Mouse (Mus musculus) macrophage (primary cell): ENCODE measurements around the gene Fcgr4. TPM values are rescaled to one million over a fixed set of nuclear protein-coding genes. Genes with fewer than 3 reads are reported as not detected.
A peak's percentile ranks its signal among the peaks of the same experiment; 100 is the strongest.
"Not testable (repeated sequence)": the region's sequence is repeated elsewhere in the genome, so short reads cannot be mapped to it uniquely, and the experiment has no call there.

Source experiments
- H3K27ac ChIP-seq: fragments of 350-480 bp; formaldehyde crosslinking; 2 replicates; pipeline ENCODE4 v1.9.0; 2021
- H3K36me3 ChIP-seq: fragments of 350-480 bp; formaldehyde crosslinking; 2 replicates; pipeline ENCODE4 v1.9.0; 2021; ENCODE audit errors: inconsistent target
- H3K4me3 ChIP-seq: fragments of 350-480 bp; formaldehyde crosslinking; 2 replicates; pipeline ENCODE4 v1.9.0; 2021; ENCODE audit errors: inconsistent target
- H3K79me2 ChIP-seq: fragments of 350-480 bp; formaldehyde crosslinking; 2 replicates; pipeline ENCODE4 v1.9.0; 2021; ENCODE audit errors: inconsistent target
- WGBS: methylation state at CpG from one replicate; pipeline ENCODE4 v1.1.7; 2026; ENCODE audit warnings: inconsistent platforms; ENCODE audit not compliant: missing documents; 5-methylcytosine and 5-hydroxymethylcytosine counted together
- polyA plus RNA-seq: library from polyadenylated mRNA; stranded (reverse); fragments of 250-400 nt; gene quantifications from 3 replicates; pipeline ENCODE4 v1.2.4, GENCODE M21; 2018; ENCODE audit warnings: inconsistent platforms
- total RNA-seq, 78 experiments: library from RNA; depleted of rRNA; stranded (reverse); fragments of 250-400 nt; gene quantifications; 1 replicate in 9 of 78; 2 replicates in 24 of 78; 3 replicates in 43 of 78; 4 replicates in 2 of 78; pipeline ENCODE4 v1.2.4; 2018; ENCODE audit warnings: inconsistent platforms in 56 of 78

Fcgr4 gene
- 10 to 100 TPM in 18 of 26 experiments, 1 to 10 TPM in 8; 2.8 to 51.5 (median 15.7) TPM for total RNA-seq (2018; cell fraction: chromatin; rRNA removed)
- 100 to 1,000 TPM; 164 to 540 (median 249) TPM for total RNA-seq (2018; cell fraction: cytosol; rRNA removed)
- total RNA-seq (2018; cell fraction: nucleus; rRNA removed) = 100 to 1,000 TPM in 12 of 26 experiments, 10 to 100 TPM in 14; 45.3 to 292 (median 97.1) TPM
- 192 to 337 TPM (median 269 TPM) in 3 replicates for polyA plus RNA-seq

- WGBS = 43% methylated on average over 2 of the region's 2 CpGs
- Histone ChIP-seq H3K79me2 (peaks cover 42% of the 10 kb centered on the region; the same call in 1 of the 2 replicates), H3K36me3 (peaks cover 33% of the 10 kb centered on the region), H3K27ac (peak within 1 kb of the TSS; percentile 94), H3K4me3 (peak within 1 kb of the TSS; percentile 20)
Measured at GRCm38 (mm10) chr1:171018737-171019136, at the start of gene Fcgr4. Gene Fcgr4, plus strand, starts transcription at chr1:171018920.

GRCm38 (mm10) chr1:170972494-170972893, 46.2 kb upstream of the Fcgr4 start:
- Histone ChIP-seq H3K27ac (no peak overlapping the region), H3K79me2 (peaks cover 70% of the 10 kb centered on the region), H3K4me3 (peak overlapping the region; percentile 56; the same call in 1 of the 2 replicates), H3K36me3 (peaks cover 32% of the 10 kb centered on the region)
- 93% methylated on average over 6 of the region's 6 CpGs for WGBS

- peak overlapping the region; percentile 56; the same call in 1 of the 2 replicates for H3K4me3 ChIP-seq
- peaks cover 32% of the 10 kb centered on the region for H3K36me3 ChIP-seq
Measured at GRCm38 (mm10) chr1:170972936-170973335, 45.8 kb upstream of the Fcgr4 start.

DNA sequence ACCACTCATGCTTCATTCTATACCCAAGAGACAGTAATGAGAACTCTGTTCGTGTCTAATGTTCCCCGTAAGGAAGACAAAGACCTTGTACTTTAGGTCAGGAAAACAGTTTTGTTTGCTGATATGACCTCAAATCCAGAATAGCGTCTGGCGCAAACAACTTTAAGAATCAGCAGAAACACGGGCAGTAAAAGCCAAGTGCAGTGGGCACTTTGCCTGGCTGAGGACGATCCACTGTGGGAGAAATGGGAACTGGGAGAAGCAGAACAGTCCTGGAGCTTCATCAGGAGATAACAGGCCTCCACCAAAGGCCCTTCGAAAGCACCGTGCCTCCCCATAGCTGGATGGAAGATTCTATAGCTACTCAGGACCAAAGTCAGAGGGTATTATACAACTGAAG, 44.5 kb upstream of the Fcgr4 start:
- Histone ChIP-seq H3K79me2 (peaks cover 64% of the 10 kb centered on the region), H3K4me3 (peak overlapping the region; percentile 56), H3K36me3 (peaks cover 19% of the 10 kb centered on the region), H3K27ac (peak overlapping the region; percentile 82)
- 73% methylated on average over 8 of the region's 8 CpGs for WGBS

More at GRCm38 (mm10) chr1:170972936-170973335, 45.8 kb upstream of the Fcgr4 start:
- 23% methylated on average over 4 of the region's 4 CpGs for WGBS
- Histone ChIP-seq H3K27ac (peak overlapping the region; percentile 82; the same call in 1 of the 2 replicates), H3K79me2 (peaks cover 70% of the 10 kb centered on the region)

- Histone ChIP-seq H3K79me2 (peaks cover 58% of the 10 kb centered on the region), H3K27ac (peak overlapping the region; percentile 82), H3K4me3 (peak overlapping the region; percentile 56), H3K36me3 (peaks cover 14% of the 10 kb centered on the region; the same call in 1 of the 2 replicates)
- 90% methylated on average over 2 of the region's 2 CpGs for WGBS
Measured at GRCm38 (mm10) chr1:170974736-170975135, 44.0 kb upstream of the Fcgr4 start.

GRCm38 (mm10) chr1:170975350-170975749, 43.4 kb upstream of the Fcgr4 start:
- 25% methylated on average over 2 of the region's 2 CpGs for WGBS
- peak overlapping the region; percentile 82 for H3K27ac ChIP-seq
- H3K79me2 ChIP-seq = peaks cover 52% of the 10 kb centered on the region
- H3K36me3 ChIP-seq = not testable (repeated sequence)
- H3K4me3 ChIP-seq = peak overlapping the region; percentile 56

GRCm38 (mm10) chr1:170975751-170976161, 43.0 kb upstream of the Fcgr4 start:
- peak overlapping the region; percentile 56 for H3K4me3 ChIP-seq
- WGBS = 0% methylated on average over 7 of the region's 7 CpGs
- peaks cover 9% of the 10 kb centered on the region; the same call in 1 of the 2 replicates for H3K36me3 ChIP-seq
- H3K27ac ChIP-seq = peak overlapping the region; percentile 82
- peaks cover 51% of the 10 kb centered on the region for H3K79me2 ChIP-seq

- peaks cover 4% of the 10 kb centered on the region; the same call in 1 of the 2 replicates for H3K36me3 ChIP-seq
- WGBS = 90% methylated on average over 5 of the region's 5 CpGs
- H3K4me3 ChIP-seq = peak within 1 kb of the TSS; percentile 56
- H3K79me2 ChIP-seq = peaks cover 45% of the 10 kb centered on the region
- H3K27ac ChIP-seq = peak within 1 kb of the TSS; percentile 82
Measured at GRCm38 (mm10) chr1:170976447-170976846, 42.3 kb upstream of the Fcgr4 start, which contains the start of gene Fcgr2b. Gene Fcgr2b, minus strand, starts transcription at chr1:170976547.

DNA sequence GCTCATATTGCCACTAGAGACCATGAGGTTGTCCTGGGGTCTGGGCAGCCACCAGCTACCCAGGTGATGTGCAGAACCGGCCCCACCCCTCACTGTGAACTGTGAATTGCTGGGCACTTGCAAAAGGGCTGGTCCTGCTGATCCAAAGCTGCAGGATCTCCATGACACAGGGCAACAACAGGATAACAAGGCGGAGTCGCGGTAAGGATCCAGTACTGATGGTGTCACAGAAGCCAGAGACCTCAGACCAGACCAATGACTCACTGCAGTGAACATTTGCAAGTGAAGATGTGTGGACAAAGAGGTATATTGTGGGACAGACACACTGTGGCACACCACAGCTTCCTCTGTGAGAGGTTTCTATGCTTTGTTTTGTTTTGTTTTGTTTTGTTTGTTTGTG, 40.1 kb upstream of the Fcgr4 start:
- WGBS = 73% methylated on average over 4 of the region's 4 CpGs
- H3K4me3 ChIP-seq = no peak overlapping the region

DNA sequence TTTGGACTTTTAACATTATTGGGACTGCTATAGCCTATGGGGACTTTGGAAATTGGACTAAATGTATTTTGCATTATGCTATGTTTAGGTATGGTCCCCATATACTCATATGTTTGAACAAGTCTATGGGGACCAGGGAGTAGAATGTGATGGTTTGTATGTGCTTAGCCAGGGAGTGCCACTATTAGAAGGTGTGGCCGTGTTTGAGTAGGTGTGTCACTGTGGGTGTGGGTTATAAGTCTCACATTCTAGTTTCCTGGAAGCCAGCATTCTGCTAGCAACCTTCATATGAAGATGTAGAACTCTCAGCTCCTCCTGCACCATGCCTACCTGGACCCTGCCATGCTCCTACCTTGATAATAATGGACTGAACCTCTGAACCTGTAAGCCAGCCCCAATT, 37.0 kb upstream of the Fcgr4 start:
- 78% methylated on average over 1 of the region's 1 CpGs for WGBS
- not testable (repeated sequence) for H3K4me3 ChIP-seq, H3K36me3 ChIP-seq, H3K27ac ChIP-seq, H3K79me2 ChIP-seq

More for the DNA sequence above, 40.1 kb upstream of the Fcgr4 start:
- Histone ChIP-seq H3K27ac (no peak overlapping the region), H3K79me2 (peaks cover 23% of the 10 kb centered on the region; the same call in 1 of the 2 replicates), H3K36me3 (no peaks in the 10 kb centered on the region)

DNA sequence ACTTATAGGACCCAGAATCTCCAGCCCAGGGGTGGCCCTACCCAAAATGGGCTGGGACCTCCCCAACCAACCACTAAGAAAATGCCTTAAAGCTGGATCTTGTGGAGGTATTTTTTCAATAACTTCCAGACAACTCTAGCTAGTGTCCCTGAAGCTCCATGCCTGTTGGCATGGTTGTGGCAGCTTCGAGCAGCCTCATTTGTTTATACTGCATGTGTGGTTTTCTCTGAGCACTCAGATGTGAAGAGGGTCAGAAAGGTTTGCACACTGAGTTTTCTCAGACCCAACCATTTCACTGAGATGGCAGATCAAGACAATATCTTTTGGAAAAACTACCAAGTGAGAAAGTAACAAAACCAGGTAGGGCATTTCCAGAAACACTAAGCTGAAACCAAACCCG, 36.4 kb upstream of the Fcgr4 start:
- H3K79me2 ChIP-seq = no peaks in the 10 kb centered on the region
- H3K36me3 ChIP-seq = no peaks in the 10 kb centered on the region
- 100% methylated on average over 2 of the region's 2 CpGs for WGBS
- no peak overlapping the region for H3K27ac ChIP-seq
- no peak overlapping the region for H3K4me3 ChIP-seq

GRCm38 (mm10) chr1:170983066-170983465, 35.7 kb upstream of the Fcgr4 start:
- Histone ChIP-seq H3K79me2 (no peaks in the 10 kb centered on the region), H3K4me3 (no peak overlapping the region), H3K36me3 (no peaks in the 10 kb centered on the region), H3K27ac (no peak overlapping the region)
- 57% methylated on average over 4 of the region's 4 CpGs for WGBS

- peak overlapping the region; percentile 50 for H3K27ac ChIP-seq
- H3K36me3 ChIP-seq = no peaks in the 10 kb centered on the region
- H3K4me3 ChIP-seq = no peak overlapping the region
- H3K79me2 ChIP-seq = no peaks in the 10 kb centered on the region
- 30% methylated on average over 3 of the region's 3 CpGs for WGBS
Measured at GRCm38 (mm10) chr1:170985092-170985491, 33.6 kb upstream of the Fcgr4 start.

GRCm38 (mm10) chr1:170985861-170986260, 32.9 kb upstream of the Fcgr4 start:
- no peaks in the 10 kb centered on the region for H3K36me3 ChIP-seq
- no peak overlapping the region for H3K4me3 ChIP-seq
- no peaks in the 10 kb centered on the region for H3K79me2 ChIP-seq
- peak overlapping the region; percentile 50 for H3K27ac ChIP-seq
- WGBS = 100% methylated on average over 4 of the region's 5 CpGs

GRCm38 (mm10) chr1:170989656-170990055, 29.1 kb upstream of the Fcgr4 start:
- Histone ChIP-seq H3K79me2 (no peaks in the 10 kb centered on the region), H3K36me3 (no peaks in the 10 kb centered on the region), H3K27ac (no peak overlapping the region), H3K4me3 (no peak overlapping the region)
- WGBS = 89% methylated on average over 9 of the region's 9 CpGs
